Mouse (Mus musculus) E14TG2a.4 (cell line): Measurements from ENCODE around the gene Themis3.

Experiments used
- CTCF ChIP-seq: conservative IDR thresholded peaks from 2 replicates; pipeline ENCODE4 v1.5.1; 2014; ENCODE audit warnings: low read length
- NANOG ChIP-seq: IDR thresholded peaks from 2 replicates; pipeline ENCODE4 v1.6.1; 2014; ENCODE audit warnings: borderline replicate concordance, low read length, mixed read lengths
- POU5F1 ChIP-seq: IDR thresholded peaks from 2 replicates; pipeline ENCODE4 v1.6.1; 2014; ENCODE audit warnings: low read length, borderline replicate concordance

DNA sequence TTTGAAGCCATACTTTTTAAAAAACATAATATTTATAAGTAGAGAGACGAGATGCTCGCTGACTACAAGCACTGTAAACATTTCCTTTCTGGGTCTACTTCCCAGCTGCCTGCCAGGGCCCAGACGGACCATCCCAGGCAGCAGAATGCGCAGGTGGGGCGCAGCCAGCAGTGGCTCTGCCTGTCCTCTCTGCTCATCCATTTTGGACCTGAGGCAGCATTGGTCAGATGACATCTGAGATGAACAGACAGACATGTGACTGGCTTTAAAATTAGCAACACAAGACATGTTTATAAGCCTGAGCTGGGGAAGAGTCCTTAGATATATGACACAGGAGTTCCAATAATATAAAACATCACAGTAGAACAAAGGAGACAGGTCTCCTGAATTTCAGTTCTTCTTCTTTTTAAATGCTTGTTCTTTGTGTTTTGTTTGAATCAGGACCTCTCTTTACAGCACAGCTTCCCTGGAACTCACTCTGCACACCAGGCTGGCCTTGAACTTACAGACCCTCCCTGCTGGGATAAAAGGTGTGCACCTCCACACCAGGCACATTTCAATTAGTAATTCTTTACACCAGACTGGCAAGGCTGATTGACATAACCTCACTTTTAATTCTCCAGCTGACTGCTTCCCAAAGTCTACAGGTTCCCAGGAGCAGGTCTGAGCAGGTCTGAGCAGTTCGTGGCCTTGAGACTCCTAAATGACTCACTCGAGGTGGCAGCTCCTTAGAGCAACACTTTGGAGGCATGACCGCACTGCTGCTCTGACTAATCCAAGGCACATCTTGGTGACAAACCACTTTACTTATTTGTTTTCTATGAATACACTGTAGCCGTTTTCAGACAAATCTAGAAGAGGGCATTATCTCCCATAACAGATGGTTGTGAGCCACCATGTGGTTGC lies 87.1 kb downstream of the Themis3 start:
- TF ChIP-seq CTCF (no peak), NANOG (peak; percentile 64), POU5F1 (no peak)
